Mouse (Mus musculus): ENCODE data around the gene Dcakd. TPM values are rescaled to one million over a fixed set of nuclear protein-coding genes. Genes with fewer than 3 reads are reported as not detected.
"Not testable (repeated sequence)": the region's sequence is repeated elsewhere in the genome, so short reads cannot be mapped to it uniquely, and the experiment has no call there.

The Dcakd gene
- total RNA-seq, 1 experiment: 43.7 TPM

GRCm38 (mm10) chr11:102984086-102984485 is 44.0 kb downstream of the Dcakd start:
- H3K9ac ChIP-seq (ENCODE audit: insufficient read depth, low read depth, low read length, poor library complexity, severe bottlenecking): no peak overlapping the region
- H3K9me3 ChIP-seq (ENCODE audit: control insufficient read depth, insufficient read depth, low read depth, low read length): no peaks in the 10 kb centered on the region
- no peaks in the 10 kb centered on the region for H3K36me3 ChIP-seq (ENCODE audit: control insufficient read depth, insufficient read depth, low read length, poor library complexity, severe bottlenecking)
- H3K4me1 ChIP-seq (ENCODE audit: control insufficient read depth in 2 of 2, insufficient read depth in 2 of 2, low read length in 2 of 2, poor library complexity in 1 of 2): no peaks in the 10 kb centered on the region
- in situ Hi-C loops (cut with MboI; ENCODE audit: low sequenced_read_pairs in 2 of 2, unreplicated experiment in 2 of 2): no loop called here
- no peak for DNase-seq (ENCODE audit: low read depth, low spot score)
- TF ChIP-seq HCFC1 (IDR thresholded peaks at IDR 0.05; ENCODE audit: borderline replicate concordance, insufficient read depth, low read length) (no peak), ZNF384 (IDR thresholded peaks at IDR 0.05; ENCODE audit: low read depth, low read length) (no peak), MAFK (IDR thresholded peaks at IDR 0.05; ENCODE audit: insufficient read depth, low read depth, low read length) (no peak)
- no peak overlapping the region for H3K4me3 ChIP-seq (ENCODE audit: insufficient read depth in 1 of 2, low read depth in 1 of 2, low read length in 2 of 2, poor library complexity in 1 of 2, severe bottlenecking in 1 of 2)
- H3K27ac ChIP-seq (ENCODE audit: insufficient read depth, low read depth, low read length, poor library complexity, severe bottlenecking): no peak overlapping the region

GRCm38 (mm10) chr11:102981151-102981890 is 46.8 kb downstream of the Dcakd start:
- Histone ChIP-seq H3K4me1 (ENCODE audit: control insufficient read depth in 2 of 2, insufficient read depth in 2 of 2, low read length in 2 of 2, poor library complexity in 1 of 2) (no peaks in the 10 kb centered on the region), H3K36me3 (ENCODE audit: control insufficient read depth, insufficient read depth, low read length, poor library complexity, severe bottlenecking) (no peaks in the 10 kb centered on the region), H3K9me3 (ENCODE audit: control insufficient read depth, insufficient read depth, low read depth, low read length) (no peaks in the 10 kb centered on the region), H3K27ac (ENCODE audit: insufficient read depth, low read depth, low read length, poor library complexity, severe bottlenecking) (no peak overlapping the region), H3K4me3 (ENCODE audit: insufficient read depth in 1 of 2, low read depth in 1 of 2, low read length in 2 of 2, poor library complexity in 1 of 2, severe bottlenecking in 1 of 2) (no peak overlapping the region), H3K9ac (ENCODE audit: insufficient read depth, low read depth, low read length, poor library complexity, severe bottlenecking) (no peak overlapping the region)
- TF ChIP-seq ZC3H11A (IDR thresholded peaks at IDR 0.05; ENCODE audit: borderline replicate concordance, low read depth, low read length) (no peak), CHD2 (IDR thresholded peaks at IDR 0.05; ENCODE audit: low read depth, low read length) (no peak), ZNF384 (IDR thresholded peaks at IDR 0.05; ENCODE audit: low read depth, low read length) (no peak), HCFC1 (IDR thresholded peaks at IDR 0.05; ENCODE audit: borderline replicate concordance, insufficient read depth, low read length) (no peak), MAFK (IDR thresholded peaks at IDR 0.05; ENCODE audit: insufficient read depth, low read depth, low read length) (no peak)
- in situ Hi-C loops (cut with MboI; ENCODE audit: low sequenced_read_pairs in 2 of 2, unreplicated experiment in 2 of 2): no loop called here
- DNase-seq (ENCODE audit: low read depth, low spot score): no peak

- Histone ChIP-seq H3K36me3 (ENCODE audit: control insufficient read depth, insufficient read depth, low read length, poor library complexity, severe bottlenecking) (no peaks in the 10 kb centered on the region), H3K4me3 (ENCODE audit: insufficient read depth in 1 of 2, low read depth in 1 of 2, low read length in 2 of 2, poor library complexity in 1 of 2, severe bottlenecking in 1 of 2) (no peak overlapping the region), H3K27ac (ENCODE audit: insufficient read depth, low read depth, low read length, poor library complexity, severe bottlenecking) (no peak overlapping the region), H3K9me3 (ENCODE audit: control insufficient read depth, insufficient read depth, low read depth, low read length) (no peaks in the 10 kb centered on the region), H3K4me1 (ENCODE audit: control insufficient read depth in 2 of 2, insufficient read depth in 2 of 2, low read length in 2 of 2, poor library complexity in 1 of 2) (no peaks in the 10 kb centered on the region), H3K9ac (ENCODE audit: insufficient read depth, low read depth, low read length, poor library complexity, severe bottlenecking) (no peak overlapping the region)
- no peak for DNase-seq (ENCODE audit: low read depth, low spot score)
- no peak for TF ChIP-seq ZNF384 (IDR thresholded peaks at IDR 0.05; ENCODE audit: low read depth, low read length)
- no peak for TF ChIP-seq HCFC1 (IDR thresholded peaks at IDR 0.05; ENCODE audit: borderline replicate concordance, insufficient read depth, low read length)
- TF ChIP-seq MAFK (IDR thresholded peaks at IDR 0.05; ENCODE audit: insufficient read depth, low read depth, low read length): no peak
- no peak for TF ChIP-seq ZC3H11A (IDR thresholded peaks at IDR 0.05; ENCODE audit: borderline replicate concordance, low read depth, low read length)
- no peak for TF ChIP-seq CHD2 (IDR thresholded peaks at IDR 0.05; ENCODE audit: low read depth, low read length)
- in situ Hi-C loops (cut with MboI; ENCODE audit: low sequenced_read_pairs in 2 of 2, unreplicated experiment in 2 of 2): no loop called here
Observed at GRCm38 (mm10) chr11:102978052-102978666, 50.0 kb downstream of the Dcakd start.

GRCm38 (mm10) chr11:102975966-102976365 is 52.2 kb downstream of the Dcakd start:
- DNase-seq (ENCODE audit: low read depth, low spot score): peak; percentile 60
- in situ Hi-C loops (cut with MboI; ENCODE audit: low sequenced_read_pairs in 2 of 2, unreplicated experiment in 2 of 2); H3K27ac ChIP-seq (ENCODE audit: insufficient read depth, low read depth, low read length, poor library complexity, severe bottlenecking); H3K9ac ChIP-seq (ENCODE audit: insufficient read depth, low read depth, low read length, poor library complexity, severe bottlenecking); H3K4me1 ChIP-seq (ENCODE audit: control insufficient read depth in 2 of 2, insufficient read depth in 2 of 2, low read length in 2 of 2, poor library complexity in 1 of 2); H3K36me3 ChIP-seq (ENCODE audit: control insufficient read depth, insufficient read depth, low read length, poor library complexity, severe bottlenecking); H3K9me3 ChIP-seq (ENCODE audit: control insufficient read depth, insufficient read depth, low read depth, low read length); H3K4me3 ChIP-seq (ENCODE audit: insufficient read depth in 1 of 2, low read depth in 1 of 2, low read length in 2 of 2, poor library complexity in 1 of 2, severe bottlenecking in 1 of 2): not testable (repeated sequence)
- TF ChIP-seq ZC3H11A (IDR thresholded peaks at IDR 0.05; ENCODE audit: borderline replicate concordance, low read depth, low read length): peak; percentile 20; the same call in 1 of the 2 replicates

Measured in ES-E14 (cell line).